Mouse (Mus musculus) bone marrow, adult 2 months (tissue): ENCODE results near the gene Col15a1.

Experiments used
- CTCF ChIP-seq: fragments of 200-500 bp; IDR thresholded peaks from 2 replicates; pipeline ENCODE4 v1.5.1; 2011; ENCODE audit warnings: low read length, control low read depth; ENCODE audit not compliant: control insufficient read depth, insufficient read depth
- POLR2A ChIP-seq: fragments of 200-500 bp; IDR thresholded peaks from 2 replicates; pipeline ENCODE4 v1.6.1; 2011; ENCODE audit warnings: low read depth, mild to moderate bottlenecking, control low read depth, low read length, borderline replicate concordance; ENCODE audit not compliant: control insufficient read depth

DNA sequence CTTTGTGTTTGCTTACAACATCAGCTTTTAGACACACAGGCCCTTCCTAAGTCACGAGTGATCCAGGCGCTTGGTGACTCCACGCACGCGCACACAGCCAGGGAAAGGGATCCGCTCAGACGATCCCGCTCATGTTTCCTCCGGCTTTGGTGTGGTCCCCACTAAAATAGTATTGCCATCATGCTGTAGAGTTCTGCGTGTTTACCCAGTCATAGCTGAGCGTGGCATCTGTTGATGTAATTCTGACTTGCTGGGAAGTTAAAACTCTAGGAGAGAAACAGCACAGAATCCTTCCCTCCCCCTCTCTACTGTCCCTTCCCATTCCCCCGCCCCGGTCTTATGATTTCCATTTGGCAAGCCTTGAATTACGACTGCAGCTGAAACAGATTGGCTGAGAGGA is 104.7 kb downstream of the Col15a1 start:
- TF ChIP-seq CTCF (no peak), POLR2A (no peak)
